Mouse (Mus musculus) brain, embryonic 14.5 days (tissue): ENCODE data around the gene Tbxas1. TPM values are rescaled to one million over a fixed set of nuclear protein-coding genes. Genes with fewer than 3 reads are reported as not detected.

Experiments used
- DNase-seq: peaks from one replicate; pipeline ENCODE4 v3.0.0-alpha.2; 2011; ENCODE audit warnings: low read depth
- CTCF ChIP-seq: fragments of 200-500 bp; IDR thresholded peaks from 2 replicates; pipeline ENCODE4 v1.5.1; 2012; ENCODE audit warnings: inconsistent platforms, mild to moderate bottlenecking, moderate library complexity, borderline replicate concordance; ENCODE audit not compliant: insufficient read depth, insufficient read length; ENCODE audit errors: extremely low read depth
- POLR2A ChIP-seq: fragments of 200-500 bp; IDR thresholded peaks from 2 replicates; pipeline ENCODE4 v1.6.1; 2012; ENCODE audit warnings: mild to moderate bottlenecking, inconsistent platforms, borderline replicate concordance; ENCODE audit not compliant: poor library complexity, insufficient read depth, insufficient read length, severe bottlenecking; ENCODE audit errors: extremely low read depth
- polyA plus RNA-seq: library from polyadenylated mRNA; depleted of rRNA; stranded (reverse); fragments of >200 nt; gene quantifications from 2 replicates; pipeline ENCODE4 v1.2.3, GENCODE M21; 2012

Gene Tbxas1
- polyA plus RNA-seq, 1 experiment, result 0.93 TPM

- TF ChIP-seq POLR2A (no peak), CTCF (no peak)
- no peak for DNase-seq
These were observed 44.0 kb downstream of the Tbxas1 start for GRCm38 (mm10) chr6:38919135-38919740.

GRCm38 (mm10) chr6:38920141-38920540 is 44.9 kb downstream of the Tbxas1 start:
- no peak for TF ChIP-seq CTCF
- no peak for TF ChIP-seq POLR2A
- DNase-seq, result no peak

- DNase-seq, result peak; percentile 26
- no peak for TF ChIP-seq POLR2A
- TF ChIP-seq CTCF, result no peak
These were observed 46.0 kb downstream of the Tbxas1 start for GRCm38 (mm10) chr6:38921095-38921809.

- no peak for DNase-seq
- no peak for TF ChIP-seq CTCF
- no peak for TF ChIP-seq POLR2A
These were observed 46.6 kb downstream of the Tbxas1 start for GRCm38 (mm10) chr6:38921810-38922116.

GRCm38 (mm10) chr6:38922517-38922916 is 47.3 kb downstream of the Tbxas1 start:
- peak; percentile 76 for DNase-seq
- TF ChIP-seq CTCF (no peak), POLR2A (no peak)

- no peak for DNase-seq
- TF ChIP-seq CTCF, result no peak
- TF ChIP-seq POLR2A, result no peak
These were observed 48.2 kb downstream of the Tbxas1 start for GRCm38 (mm10) chr6:38923450-38923849.

- no peak for TF ChIP-seq POLR2A
- TF ChIP-seq CTCF, result no peak
These were observed 48.9 kb downstream of the Tbxas1 start for GRCm38 (mm10) chr6:38923870-38924817.

GRCm38 (mm10) chr6:38925719-38926118 is 50.5 kb downstream of the Tbxas1 start:
- DNase-seq, result peak; percentile 28
- TF ChIP-seq CTCF (peak; percentile 53; the same call in 1 of the 2 replicates), POLR2A (no peak)

More at GRCm38 (mm10) chr6:38923870-38924817, 48.9 kb downstream of the Tbxas1 start:
- no peak for DNase-seq

GRCm38 (mm10) chr6:38926135-38926962 is 51.1 kb downstream of the Tbxas1 start:
- peak; percentile 74 for DNase-seq
- TF ChIP-seq CTCF (no peak), POLR2A (no peak)

- TF ChIP-seq POLR2A, result no peak
- no peak for TF ChIP-seq CTCF
- no peak for DNase-seq
These were observed 51.8 kb downstream of the Tbxas1 start for GRCm38 (mm10) chr6:38926963-38927361.
